In the genomic region with DNA sequence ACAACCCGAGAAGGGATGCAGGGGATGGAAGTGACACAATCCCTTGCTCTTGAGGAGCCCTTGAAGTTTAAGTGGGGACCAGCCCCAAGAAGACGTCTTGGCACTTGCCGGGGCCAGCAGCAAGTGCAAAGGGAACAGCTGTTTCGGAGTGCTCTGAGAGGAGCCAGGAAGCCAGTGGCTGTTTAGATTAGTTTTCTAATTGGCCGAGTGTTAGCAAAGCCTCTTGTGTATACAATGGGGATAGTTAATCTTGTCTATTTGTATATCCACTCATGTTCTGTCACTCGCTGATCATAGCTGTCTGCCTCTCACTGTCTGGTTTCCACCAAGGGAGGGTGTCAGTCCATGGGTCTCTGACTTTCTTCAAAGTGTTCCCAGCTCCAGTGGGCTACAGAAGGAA, we compare ENCODE assay signal across 22 mouse cellular contexts.
DNase-seq lines count a peak whose midpoint lies in the region; ATAC-seq and TF ChIP-seq lines count a peak whose summit lies in the region.
"Had no signal": no experiment of that assay in that cellular context is flagged by ENCODE, and none has a peak within 500 bp of the region (broad histone marks: within the 10 kb centered on the region; RNA-seq: fewer than 3 reads in every experiment).

No protein-coding gene starts in this region.

- H3K4me1 ChIP-seq in liver, embryonic 11.5 days (replicated peaks; ENCODE audit: control insufficient read depth, insufficient read depth, low read length), result 0 out of 2 replicates have a peak, but pooled peaks cover 3% of the 10 kb centered on the region
- H3K4me1 ChIP-seq in liver, postnatal 0 days (ENCODE audit: insufficient read depth), result peaks cover 4% of the 10 kb centered on the region
- H3K4me1 ChIP-seq in limb, embryonic 10.5 days, result peaks cover 59% of the 10 kb centered on the region
- H3K4me1 ChIP-seq in stomach, postnatal 0 days (replicated peaks; ENCODE audit: control insufficient read depth, insufficient read depth), result peaks cover 4% of the 10 kb centered on the region; the same call in 1 of the 2 replicates

- no peak overlapping the region for H3K4me3 ChIP-seq in liver, embryonic 11.5 days (ENCODE audit: low read depth, low read length)
- H3K4me3 ChIP-seq in liver, postnatal 0 days (ENCODE audit: low read depth, low read length), result no peak overlapping the region
- no peak overlapping the region for H3K4me3 ChIP-seq in limb, embryonic 10.5 days
- no peak overlapping the region for H3K4me3 ChIP-seq in stomach, postnatal 0 days (ENCODE audit: low read depth, low read length)
- H3K4me3 ChIP-seq: embryonic facial prominence, embryonic 12.5 days; heart, embryonic 12.5 days; hindbrain, embryonic 10.5 days; layer of hippocampus, adult 2 months; limb, embryonic 12.5 days; midbrain, embryonic 12.5 days had no signal

- H3K9me3 ChIP-seq in liver, embryonic 11.5 days (ENCODE audit: control insufficient read depth, low read length), result no peaks in the 10 kb centered on the region
- H3K9me3 ChIP-seq in liver, postnatal 0 days (ENCODE audit: low read length), result no peaks in the 10 kb centered on the region
- H3K9me3 ChIP-seq in limb, embryonic 10.5 days (replicated peaks), result no peaks in the 10 kb centered on the region
- no peaks in the 10 kb centered on the region for H3K9me3 ChIP-seq in stomach, postnatal 0 days (ENCODE audit: control insufficient read depth, low read length)
- H3K9me3 ChIP-seq: embryonic facial prominence, embryonic 12.5 days; G1E; heart, embryonic 12.5 days; hindbrain, embryonic 10.5 days; limb, embryonic 12.5 days; midbrain, embryonic 12.5 days had no signal

- no peak overlapping the region for H3K9ac ChIP-seq in liver, embryonic 11.5 days (ENCODE audit: low read depth, low read length)
- H3K9ac ChIP-seq in liver, postnatal 0 days (replicated peaks), result no peak overlapping the region
- H3K9ac ChIP-seq in stomach, postnatal 0 days (ENCODE audit: low read length), result no peak overlapping the region
- H3K9ac ChIP-seq: embryonic facial prominence, embryonic 12.5 days; heart, embryonic 12.5 days; limb, embryonic 12.5 days; midbrain, embryonic 12.5 days had no signal

- no peak for TF ChIP-seq CTCF in liver, postnatal 0 days (IDR thresholded peaks at IDR 0.05; ENCODE audit: low read depth)
- no peak for TF ChIP-seq CTCF in stomach, postnatal 0 days (IDR thresholded peaks at IDR 0.05; ENCODE audit: low read depth)

- no peaks in the 10 kb centered on the region for H3K36me3 ChIP-seq in liver, embryonic 11.5 days (ENCODE audit: control insufficient read depth, insufficient read depth, low read length)
- H3K36me3 ChIP-seq in liver, postnatal 0 days (replicated peaks; ENCODE audit: insufficient read depth, low read length), result no peaks in the 10 kb centered on the region
- no peaks in the 10 kb centered on the region for H3K36me3 ChIP-seq in limb, embryonic 10.5 days
- H3K36me3 ChIP-seq in stomach, postnatal 0 days (ENCODE audit: control insufficient read depth, insufficient read depth, low read length), result no peaks in the 10 kb centered on the region
- H3K36me3 ChIP-seq: embryonic facial prominence, embryonic 12.5 days; G1E; heart, embryonic 12.5 days; hindbrain, embryonic 10.5 days; limb, embryonic 12.5 days; midbrain, embryonic 12.5 days had no signal

- H3K4me2 ChIP-seq in liver, embryonic 11.5 days, result no peak overlapping the region
- no peak overlapping the region for H3K4me2 ChIP-seq in liver, postnatal 0 days (ENCODE audit: low read depth, low read length)
- no peak overlapping the region for H3K4me2 ChIP-seq in stomach, postnatal 0 days (replicated peaks; ENCODE audit: low read depth)
- H3K4me2 ChIP-seq: embryonic facial prominence, embryonic 12.5 days; heart, embryonic 12.5 days; limb, embryonic 12.5 days; midbrain, embryonic 12.5 days had no signal

- 37% methylated on average over 6 of the region's 6 CpGs for WGBS in liver, embryonic 11.5 days
- 41% methylated on average over 6 of the region's 6 CpGs for WGBS in liver, postnatal 0 days (ENCODE audit: insufficient replicate concordance)
- 17% methylated on average over 6 of the region's 6 CpGs for WGBS in limb, embryonic 10.5 days
- 27% methylated on average over 6 of the region's 6 CpGs for WGBS in stomach, postnatal 0 days

- no peak overlapping the region for H3K27ac ChIP-seq in liver, embryonic 11.5 days (ENCODE audit: low read depth, low read length)
- no peak overlapping the region for H3K27ac ChIP-seq in liver, postnatal 0 days (ENCODE audit: low read depth)
- peak overlapping the region; percentile 6; the same call in 1 of the 2 replicates for H3K27ac ChIP-seq in limb, embryonic 10.5 days
- H3K27ac ChIP-seq in stomach, postnatal 0 days (replicated peaks), result no peak overlapping the region
- H3K27ac ChIP-seq: embryonic facial prominence, embryonic 12.5 days; hindbrain, embryonic 10.5 days; kidney, postnatal 0 days; layer of hippocampus, adult 2 months; midbrain, embryonic 12.5 days had no signal

- no peaks in the 10 kb centered on the region for H3K27me3 ChIP-seq in liver, embryonic 11.5 days (replicated peaks; ENCODE audit: control insufficient read depth, insufficient read depth, low read length)
- H3K27me3 ChIP-seq in liver, postnatal 0 days (ENCODE audit: insufficient read depth, low read length), result no peaks in the 10 kb centered on the region
- H3K27me3 ChIP-seq in limb, embryonic 10.5 days (ENCODE audit: low read depth, poor library complexity, severe bottlenecking), result 0 out of 2 replicates have a peak, but pooled peaks cover 10% of the 10 kb centered on the region
- H3K27me3 ChIP-seq in stomach, postnatal 0 days (ENCODE audit: control insufficient read depth, insufficient read depth, low read length), result no peaks in the 10 kb centered on the region
- H3K27me3 ChIP-seq: embryonic facial prominence, embryonic 12.5 days; heart, embryonic 12.5 days; limb, embryonic 12.5 days had no signal

- DNase-seq in liver, embryonic 11.5 days (ENCODE audit: low spot score), result no peak
- DNase-seq in liver, postnatal 0 days, result no peak
- peak; percentile 47 for DNase-seq in retina, postnatal 1 day
- DNase-seq in retina, embryonic 14.5 days (ENCODE audit: low spot score), result no peak
- no peak for DNase-seq in limb, embryonic 10.5 days (ENCODE audit: low spot score)
- DNase-seq in stomach, postnatal 0 days (ENCODE audit: low spot score), result no peak
- no peak for DNase-seq in ovary, postnatal 10 days (ENCODE audit: low spot score)
- DNase-seq in natural killer cell, adult 2 months (ENCODE audit: low spot score in 2 of 2), result no peak
- DNase-seq: adrenal gland, postnatal 36 days; cerebellum, adult 2 months; gastrocnemius, postnatal 25 days; right cerebral cortex, postnatal 25 days; thymus, postnatal 4 days had no signal

- 0 out of 2 replicates have a peak, but pooled peaks have one; percentile 26 for ATAC-seq in liver, embryonic 11.5 days (replicated peaks; ENCODE audit: low FRiP score)
- ATAC-seq in liver, postnatal 0 days, result no peak
- ATAC-seq in stomach, postnatal 0 days (ENCODE audit: low FRiP score, low TSS enrichment), result peak; percentile 47; the same call in 1 of the 2 replicates
- ATAC-seq: CD4-positive, CD25-positive, alpha-beta regulatory T cell, adult 4 months had no signal

- no peak for TF ChIP-seq EP300 in liver, postnatal 0 days (IDR thresholded peaks at IDR 0.05; ENCODE audit: low read depth)
- no peak for TF ChIP-seq EP300 in stomach, postnatal 0 days (optimal IDR thresholded peaks at IDR 0.05)
